19 mouse cellular contexts compared by ENCODE assay signal in the genomic region with DNA sequence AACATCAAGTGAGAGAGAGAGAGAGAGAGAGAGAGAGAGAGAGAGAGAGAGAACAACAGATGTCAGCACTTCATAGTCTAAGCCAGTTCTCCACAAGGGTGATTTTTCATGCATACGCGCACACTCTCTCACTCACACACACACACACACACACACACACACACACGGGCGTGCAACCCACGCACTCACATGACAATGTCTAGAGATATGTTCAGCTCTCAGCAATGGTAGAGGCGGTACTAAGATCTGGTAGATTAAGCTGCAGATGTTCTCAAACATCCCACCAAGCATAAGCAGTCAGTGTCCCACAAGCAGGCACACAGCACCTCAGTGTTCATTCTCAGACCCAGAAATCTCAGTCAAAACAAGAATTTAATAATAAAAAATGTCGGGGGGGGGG. TPM values are rescaled to one million over a fixed set of nuclear protein-coding genes. Genes with fewer than 3 reads are reported as not detected.
DNase-seq lines count a peak whose midpoint lies in the region; ATAC-seq and TF ChIP-seq lines count a peak whose summit lies in the region.
"Had no signal": no experiment of that assay in that cellular context is flagged by ENCODE, and none has a peak within 500 bp of the region (broad histone marks: within the 10 kb centered on the region; RNA-seq: fewer than 3 reads in every experiment).

No protein-coding gene starts in this region.

- H3K36me3 ChIP-seq in intestine, embryonic 15.5 days, result 0 out of 2 replicates have a peak, but pooled peaks cover 2% of the 10 kb centered on the region
- no peaks in the 10 kb centered on the region; the same call in none of the 2 replicates for H3K36me3 ChIP-seq in intestine, postnatal 0 days (ENCODE audit: control insufficient read depth, insufficient read depth)
- H3K36me3 ChIP-seq in G1E (replicated peaks), result peaks cover 34% of the 10 kb centered on the region
- H3K36me3 ChIP-seq in intestine, embryonic 16.5 days (ENCODE audit: control insufficient read depth, insufficient read depth, low read length), result peaks cover 3% of the 10 kb centered on the region; the same call in 1 of the 2 replicates

- H3K9ac ChIP-seq in intestine, embryonic 15.5 days, result no peak overlapping the region
- no peak overlapping the region for H3K9ac ChIP-seq in intestine, postnatal 0 days (ENCODE audit: low read depth, low read length)
- no peak overlapping the region for H3K9ac ChIP-seq in intestine, embryonic 16.5 days (ENCODE audit: low read depth, low read length)
- H3K9ac ChIP-seq: heart, embryonic 12.5 days; neural tube, embryonic 12.5 days; stomach, embryonic 15.5 days had no signal

- WGBS in intestine, embryonic 15.5 days, result 51% methylated on average over 7 of the region's 7 CpGs
- 49% methylated on average over 7 of the region's 7 CpGs for WGBS in intestine, postnatal 0 days
- WGBS in intestine, embryonic 16.5 days, result 48% methylated on average over 7 of the region's 7 CpGs

- H3K27ac ChIP-seq in intestine, embryonic 15.5 days, result no peak overlapping the region
- no peak overlapping the region for H3K27ac ChIP-seq in intestine, postnatal 0 days (ENCODE audit: low read depth, low read length)
- H3K27ac ChIP-seq in intestine, embryonic 16.5 days (ENCODE audit: low read length), result no peak overlapping the region; the same call in 1 of the 2 replicates
- H3K27ac ChIP-seq: macrophage; neural tube, embryonic 12.5 days; stomach, embryonic 15.5 days had no signal

- TF ChIP-seq CTCF in intestine, postnatal 0 days (IDR thresholded peaks at IDR 0.05; ENCODE audit: low read depth), result no peak
- TF ChIP-seq CTCF in G1E (IDR thresholded peaks at IDR 0.05; ENCODE audit: low read depth, low read length), result no peak

- no peaks in the 10 kb centered on the region for H3K27me3 ChIP-seq in intestine, embryonic 15.5 days (replicated peaks)
- no peaks in the 10 kb centered on the region for H3K27me3 ChIP-seq in intestine, postnatal 0 days (replicated peaks; ENCODE audit: control insufficient read depth, insufficient read depth, low read length)
- H3K27me3 ChIP-seq in G1E (ENCODE audit: insufficient read depth, low read length), result peaks cover 22% of the 10 kb centered on the region
- H3K27me3 ChIP-seq in intestine, embryonic 16.5 days (replicated peaks; ENCODE audit: control insufficient read depth, insufficient read depth, low read length), result no peaks in the 10 kb centered on the region
- H3K27me3 ChIP-seq: heart, embryonic 12.5 days; neural tube, embryonic 12.5 days; stomach, embryonic 15.5 days had no signal

- no peaks in the 10 kb centered on the region for H3K9me3 ChIP-seq in intestine, embryonic 15.5 days
- H3K9me3 ChIP-seq in intestine, postnatal 0 days (ENCODE audit: control insufficient read depth), result no peaks in the 10 kb centered on the region
- no peaks in the 10 kb centered on the region for H3K9me3 ChIP-seq in G1E (replicated peaks)
- H3K9me3 ChIP-seq in intestine, embryonic 16.5 days (ENCODE audit: control insufficient read depth, low read length), result no peaks in the 10 kb centered on the region
- H3K9me3 ChIP-seq: heart, embryonic 12.5 days; neural tube, embryonic 12.5 days; stomach, embryonic 15.5 days had no signal

- no peak overlapping the region for H3K4me3 ChIP-seq in intestine, embryonic 15.5 days (replicated peaks)
- no peak overlapping the region for H3K4me3 ChIP-seq in intestine, postnatal 0 days (ENCODE audit: low read depth, low read length)
- no peak overlapping the region for H3K4me3 ChIP-seq in G1E (ENCODE audit: low read depth, low read length)
- H3K4me3 ChIP-seq in intestine, embryonic 16.5 days (ENCODE audit: low read length), result no peak overlapping the region
- H3K4me3 ChIP-seq: heart, embryonic 12.5 days; neural tube, embryonic 12.5 days; stomach, embryonic 15.5 days had no signal

- peaks cover 38% of the 10 kb centered on the region for H3K4me1 ChIP-seq in intestine, embryonic 15.5 days (replicated peaks)
- H3K4me1 ChIP-seq in intestine, postnatal 0 days (replicated peaks; ENCODE audit: control insufficient read depth, insufficient read depth, low read length), result peaks cover 6% of the 10 kb centered on the region; the same call in 1 of the 2 replicates
- H3K4me1 ChIP-seq in G1E (ENCODE audit: insufficient read depth, low read depth, low read length), result peaks cover 38% of the 10 kb centered on the region
- peaks cover 39% of the 10 kb centered on the region for H3K4me1 ChIP-seq in intestine, embryonic 16.5 days (ENCODE audit: control insufficient read depth, insufficient read depth, low read length)

- peak; percentile 21 for ATAC-seq in intestine, embryonic 15.5 days
- ATAC-seq in intestine, postnatal 0 days, result no peak
- ATAC-seq in G1E (ENCODE audit: extremely low read depth, insufficient number of reproducible peaks, low FRiP score, poor library complexity, severe bottlenecking), result peak; percentile 51
- peak; percentile 37; the same call in 1 of the 2 replicates for ATAC-seq in intestine, embryonic 16.5 days

- no peak for DNase-seq in G1E (ENCODE audit: low spot score)
- peak; percentile 78 for DNase-seq in thymus, postnatal 14 days
- DNase-seq in left cerebral cortex, adult 9 months (ENCODE audit: low spot score in 2 of 2), result no peak
- DNase-seq in left cerebral cortex, postnatal 36 days (ENCODE audit: low spot score in 2 of 2), result no peak
- DNase-seq: adrenal gland, postnatal 36 days; cerebellum, postnatal 14 days; heart, postnatal 4 days; kidney, adult 11 months; kidney, postnatal 4 days; layer of hippocampus, postnatal 36 days; lung, adult 2 months; midbrain, embryonic 14.5 days had no signal

- no peak overlapping the region for H3K4me2 ChIP-seq in intestine, embryonic 15.5 days (replicated peaks)
- no peak overlapping the region for H3K4me2 ChIP-seq in intestine, postnatal 0 days (replicated peaks; ENCODE audit: low read depth)
- no peak overlapping the region for H3K4me2 ChIP-seq in intestine, embryonic 16.5 days (ENCODE audit: low read depth, low read length)
- H3K4me2 ChIP-seq: heart, embryonic 12.5 days; neural tube, embryonic 12.5 days; stomach, embryonic 15.5 days had no signal

- intact Hi-C loops in left cerebral cortex, postnatal 36 days (cut with DNase I), result no loop called here

RNA-seq across cellular contexts. Expression of a gene that starts 34.7 kb away (rescaled TPM):
- polyA plus RNA-seq in intestine, embryonic 15.5 days (2015; fragmentation: Nextera tagmentation; extraction: Ambion mirVana), result 17.1 and 19.5 TPM in 2 replicates
- polyA plus RNA-seq in intestine, postnatal 0 days (2015; fragmentation: Nextera tagmentation; extraction: Ambion mirVana), result 13.3 and 13.4 TPM in 2 replicates
- total RNA-seq in G1E (2014; fragmentation: Nextera tagmentation), result 19.8 and 23.6 TPM in 2 replicates
- 9.7 and 12.0 TPM in 2 replicates for total RNA-seq in G1E (2017)
- polyA plus RNA-seq in G1E (2012), result 5.9 and 7.0 TPM in 2 replicates
- polyA plus RNA-seq in intestine, embryonic 16.5 days (2015; fragmentation: Nextera tagmentation; extraction: Ambion mirVana), result 11.8 and 14.7 TPM in 2 replicates
- 10 to 100 TPM; 27.2 to 27.7 TPM for total RNA-seq in left cerebral cortex, postnatal 36 days (2021)
